Mouse (Mus musculus) gastrocnemius, postnatal 4 days (tissue): ENCODE results near the gene Tmem177. TPM values are rescaled to one million over a fixed set of nuclear protein-coding genes. Genes with fewer than 3 reads are reported as not detected.

Experiments used
- DNase-seq, 2 experiments: peaks; one replicate each; pipeline ENCODE4 v3.0.0; 2021 to 2022; ENCODE audit warnings: low spot score in 2 of 2, mixed read lengths in 2 of 2
- long read RNA-seq, 2 experiments: library from polyadenylated mRNA; stranded (forward); transcript quantifications; one replicate each; pipeline ENCODE4 v2.0.0; 2021
- total RNA-seq, 2 experiments: library from RNA; stranded (reverse); gene quantifications; 2 replicates each; pipeline ENCODE4 v1.2.3; 2021

Gene Tmem177
- total RNA-seq: 1 to 10 TPM; 4.4 to 5.2 TPM
- long read RNA-seq, experiment 1, transcript Tmem177-201 (2 exons, 3,341 nt): major isoform, 9 of 10 reads
- long read RNA-seq, experiment 1, partial matches to known transcripts: 0 of 10 reads
- long read RNA-seq, experiment 1, other reads (novel, unspliced or antisense): 1 of 10 reads
- long read RNA-seq, experiment 2, transcript Tmem177-201 (2 exons, 3,341 nt): major isoform, 15 of 16 reads
- long read RNA-seq, experiment 2, partial matches to known transcripts: 0 of 16 reads
- long read RNA-seq, experiment 2, other reads (novel, unspliced or antisense): 1 of 16 reads

GRCm38 (mm10) chr1:119912953-119913814 is at the start of gene Tmem177:
TSS of gene Tmem177 (minus strand) at chr1:119913208.
- peak; percentile 85 to 93 for DNase-seq

- no peak for DNase-seq
These were observed 46.9 kb upstream of the Tmem177 start for GRCm38 (mm10) chr1:119959920-119960319.

GRCm38 (mm10) chr1:119959464-119959863 is 46.5 kb upstream of the Tmem177 start:
- DNase-seq: no peak

- no peak for DNase-seq
These were observed 44.8 kb upstream of the Tmem177 start for GRCm38 (mm10) chr1:119957716-119958222.

GRCm38 (mm10) chr1:119954680-119955079 is 41.7 kb upstream of the Tmem177 start:
- DNase-seq: no peak

GRCm38 (mm10) chr1:119953456-119953855 is 40.4 kb upstream of the Tmem177 start:
- no peak for DNase-seq

GRCm38 (mm10) chr1:119950086-119950485 is 37.1 kb upstream of the Tmem177 start:
- DNase-seq: no peak

GRCm38 (mm10) chr1:119936861-119937260 is 23.9 kb upstream of the Tmem177 start:
- no peak for DNase-seq

GRCm38 (mm10) chr1:119931421-119932150 is 18.6 kb upstream of the Tmem177 start:
- DNase-seq: no peak

- DNase-seq: no peak
These were observed 16.7 kb upstream of the Tmem177 start for GRCm38 (mm10) chr1:119929715-119930114.

- DNase-seq: no peak
These were observed 6.3 kb upstream of the Tmem177 start for GRCm38 (mm10) chr1:119919299-119919698.

GRCm38 (mm10) chr1:119916823-119917371 is 3.9 kb upstream of the Tmem177 start:
- no peak for DNase-seq

GRCm38 (mm10) chr1:119907206-119907748 is 5.7 kb downstream of the Tmem177 start:
- DNase-seq: no peak

- DNase-seq: no peak
These were observed 9.8 kb downstream of the Tmem177 start for GRCm38 (mm10) chr1:119903231-119903620.

- DNase-seq: no peak
These were observed 10.3 kb downstream of the Tmem177 start for GRCm38 (mm10) chr1:119902551-119903230.

GRCm38 (mm10) chr1:119899195-119900123 is 13.5 kb downstream of the Tmem177 start:
- no peak for DNase-seq

- peak; percentile 43 to 47 for DNase-seq
These were observed 18.1 kb downstream of the Tmem177 start for GRCm38 (mm10) chr1:119894936-119895335.

GRCm38 (mm10) chr1:119893600-119893999 is 19.4 kb downstream of the Tmem177 start:
- no peak for DNase-seq

- no peak for DNase-seq
These were observed 20.1 kb downstream of the Tmem177 start for GRCm38 (mm10) chr1:119892933-119893332.
